Mouse (Mus musculus): ENCODE data around the gene Ptprt. TPM values are rescaled to one million over a fixed set of nuclear protein-coding genes. Genes with fewer than 3 reads are reported as not detected.

Gene Ptprt
- total RNA-seq, 2 experiments from 2014 or later, result 0.51 to 0.64 TPM

DNA sequence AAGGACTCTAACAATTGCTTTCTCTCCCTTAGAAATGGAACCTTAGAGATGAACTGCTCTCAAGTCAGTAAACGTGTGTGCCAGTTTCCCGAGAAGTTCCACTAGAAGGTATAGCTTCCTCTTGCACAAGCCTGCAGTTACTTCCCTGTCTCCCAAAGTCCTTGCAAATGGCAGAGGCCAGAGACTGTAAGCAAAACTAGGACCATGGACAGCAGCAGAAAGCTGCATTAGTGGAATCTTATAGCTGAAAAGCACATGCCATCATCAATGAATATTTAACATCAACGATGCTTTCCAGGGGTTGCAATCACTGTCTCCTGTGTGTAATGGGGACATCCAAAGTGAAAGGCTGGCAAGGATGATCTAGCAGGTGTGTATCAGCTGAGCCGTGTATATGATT, 629.3 kb downstream of the Ptprt start:
- no peak for DNase-seq
- intact Hi-C loops (cut with DNase I), result no loop called here

DNA sequence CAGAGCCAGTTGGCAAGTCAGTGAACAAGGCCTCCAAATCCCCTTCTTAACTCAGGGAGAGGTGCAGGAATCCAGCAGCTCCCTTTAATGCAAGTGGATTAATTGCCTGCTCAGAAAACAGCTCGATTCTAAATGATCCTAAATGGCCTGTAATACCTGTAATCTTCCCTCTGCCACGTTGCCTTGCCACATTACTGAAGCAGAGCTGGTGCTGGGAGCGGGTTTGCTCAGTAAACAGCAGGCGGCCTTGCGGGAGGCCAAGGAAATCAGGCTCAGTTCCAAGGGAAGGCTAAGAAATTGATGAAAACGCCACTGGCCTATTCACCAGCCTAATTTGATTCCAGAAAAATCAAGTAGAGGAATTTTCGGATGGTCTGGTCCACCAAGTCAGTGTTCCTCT, 659.9 kb downstream of the Ptprt start:
- DNase-seq, result no peak
- intact Hi-C loops (cut with DNase I), result no loop called here

DNA sequence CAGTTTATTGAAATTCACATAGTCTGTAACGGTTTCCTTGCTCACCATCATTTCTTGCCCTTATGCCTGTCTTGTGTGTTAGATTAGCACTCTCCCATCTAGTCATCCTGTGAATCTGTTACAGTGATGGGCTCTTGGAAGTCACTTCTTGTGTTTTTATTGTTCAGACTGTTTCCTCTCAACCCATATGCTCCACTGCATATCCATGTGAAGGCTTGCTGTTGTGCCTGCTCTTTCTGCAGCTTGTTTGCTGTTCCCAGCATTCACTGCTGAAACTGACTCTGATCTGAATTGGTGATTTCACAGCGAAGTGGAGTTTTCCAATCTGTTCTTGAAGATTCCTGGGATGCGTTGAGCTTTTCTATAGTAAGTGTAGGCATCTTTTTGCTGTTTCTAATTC, 678.6 kb downstream of the Ptprt start:
- DNase-seq, result no peak
- intact Hi-C loops (cut with DNase I), result no loop called here

DNA sequence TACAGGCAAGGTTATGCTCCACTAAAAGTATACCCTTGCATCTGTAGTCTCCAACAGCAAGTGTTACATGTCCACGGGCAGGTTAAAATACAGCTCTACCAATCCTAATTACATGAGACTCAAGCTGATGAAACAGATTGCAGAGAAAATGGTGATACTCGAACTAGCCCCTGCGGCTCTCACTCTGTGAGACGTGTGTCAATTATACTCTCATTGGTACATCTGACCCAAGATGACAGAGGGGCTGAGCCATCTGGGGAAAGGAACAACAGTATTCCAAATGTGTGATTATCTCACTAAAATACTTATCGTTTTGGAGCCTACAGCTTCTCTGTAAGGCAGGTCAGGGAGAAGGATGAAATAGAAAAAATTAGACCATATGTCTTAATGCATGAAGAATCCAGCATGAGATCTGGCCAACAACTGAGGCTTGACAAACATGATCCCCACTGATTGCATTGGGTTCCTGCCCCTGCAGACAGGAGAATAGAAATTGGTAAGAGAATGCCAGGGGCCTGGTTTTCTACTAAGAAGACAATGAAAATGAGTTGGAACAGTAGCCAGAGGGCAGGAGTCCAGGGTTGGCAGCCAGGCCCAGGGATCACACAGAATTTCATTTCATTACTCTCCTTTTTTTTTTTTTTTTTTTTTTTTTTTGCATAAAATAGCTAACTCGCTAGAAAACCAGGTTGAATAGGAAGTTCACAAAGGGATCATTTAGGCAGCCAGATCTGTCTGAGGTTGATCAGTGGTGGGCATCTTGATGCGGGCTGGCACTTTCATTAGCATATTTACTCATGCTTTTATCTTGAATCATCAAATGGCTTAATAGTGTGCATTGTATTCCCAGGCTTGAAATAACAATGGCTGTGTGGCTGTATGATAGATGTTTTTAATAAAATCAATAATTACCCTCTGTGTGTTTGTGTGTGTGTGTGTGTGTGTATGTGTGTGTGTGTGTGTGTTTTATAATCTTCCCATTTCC, 699.5 kb downstream of the Ptprt start:
- intact Hi-C loops (cut with DNase I), result no loop called here
- no peak for DNase-seq

DNA sequence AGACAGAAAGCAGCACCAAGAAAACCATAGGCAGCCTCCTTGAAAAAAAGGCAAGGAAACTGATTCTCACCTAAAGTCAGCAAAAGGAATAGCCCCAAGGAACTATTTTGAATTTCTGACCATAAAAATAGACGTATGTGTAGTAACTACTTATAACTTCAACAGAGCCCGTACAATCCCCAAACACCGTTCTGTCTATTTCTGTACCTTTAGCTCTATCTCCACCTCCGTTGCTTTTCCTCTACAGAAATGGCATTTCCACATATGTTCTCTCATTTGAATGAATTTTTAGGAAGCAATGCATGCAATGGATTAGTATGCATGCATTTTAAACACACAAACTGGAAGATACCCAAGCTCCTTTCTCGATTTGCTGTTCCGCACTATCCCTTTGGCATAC, 715.5 kb downstream of the Ptprt start:
- no peak for DNase-seq
- intact Hi-C loops (cut with DNase I), result no loop called here

DNA sequence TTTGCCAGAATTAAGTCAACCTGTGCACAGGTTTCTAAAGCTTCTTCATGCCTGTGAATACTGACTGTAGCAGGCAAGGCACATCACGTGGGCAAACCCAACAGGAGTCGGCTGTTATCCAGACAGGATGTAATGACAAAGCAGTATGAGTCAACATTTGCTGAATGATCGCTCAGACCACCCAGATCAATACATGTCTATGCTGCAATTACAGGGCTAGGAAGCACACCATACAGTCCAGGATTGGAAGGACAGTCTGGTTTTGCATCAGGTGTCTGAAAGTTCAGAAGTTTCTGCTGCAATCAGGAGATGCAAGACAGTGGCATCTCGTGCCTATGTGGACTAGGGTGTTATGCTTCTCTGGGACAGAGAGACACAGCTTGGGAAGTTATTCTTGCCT, 716.3 kb downstream of the Ptprt start:
- intact Hi-C loops (cut with DNase I), result no loop called here

DNA sequence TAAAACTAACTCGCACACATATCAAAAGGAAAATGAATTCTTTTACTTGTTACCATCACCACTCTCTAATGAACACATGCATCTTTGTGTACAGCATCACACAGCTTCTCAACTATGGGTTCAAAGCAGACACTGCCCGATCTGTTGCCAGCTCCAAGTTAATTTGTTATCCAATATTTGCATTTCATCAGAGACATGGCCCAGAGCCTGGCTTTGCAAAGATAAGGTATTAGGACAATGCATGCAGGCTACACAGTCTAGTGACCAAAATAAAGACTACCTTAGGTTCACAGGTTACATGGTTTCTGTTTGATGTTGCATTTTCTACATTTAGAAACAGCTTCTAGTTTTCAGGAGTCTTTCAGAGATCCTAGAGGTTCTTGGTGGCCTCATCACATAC, 719.0 kb downstream of the Ptprt start:
- intact Hi-C loops (cut with DNase I), result no loop called here
- DNase-seq, result no peak

More for the DNA sequence above, 716.3 kb downstream of the Ptprt start:
- DNase-seq, result no peak

DNA sequence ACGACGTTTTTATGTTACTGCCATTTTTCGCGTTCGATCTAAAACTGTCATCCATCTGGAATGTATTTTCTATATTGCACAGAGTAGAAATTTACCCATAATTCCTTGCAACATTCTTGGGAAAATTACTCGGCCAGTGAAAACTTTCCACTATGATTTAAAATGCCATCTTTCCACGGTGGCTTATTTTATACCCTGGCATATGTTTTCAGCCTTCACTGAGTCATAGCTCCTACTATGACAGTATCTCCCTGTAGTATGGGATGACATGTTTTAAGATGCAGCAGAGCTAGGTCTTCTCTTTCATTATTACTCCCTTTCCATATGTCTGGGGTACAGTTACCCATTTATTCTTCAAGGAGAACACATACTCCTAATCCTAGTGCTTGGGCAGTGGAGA, 753.7 kb downstream of the Ptprt start:
- no peak for DNase-seq
- intact Hi-C loops (cut with DNase I), result no loop called here

DNA sequence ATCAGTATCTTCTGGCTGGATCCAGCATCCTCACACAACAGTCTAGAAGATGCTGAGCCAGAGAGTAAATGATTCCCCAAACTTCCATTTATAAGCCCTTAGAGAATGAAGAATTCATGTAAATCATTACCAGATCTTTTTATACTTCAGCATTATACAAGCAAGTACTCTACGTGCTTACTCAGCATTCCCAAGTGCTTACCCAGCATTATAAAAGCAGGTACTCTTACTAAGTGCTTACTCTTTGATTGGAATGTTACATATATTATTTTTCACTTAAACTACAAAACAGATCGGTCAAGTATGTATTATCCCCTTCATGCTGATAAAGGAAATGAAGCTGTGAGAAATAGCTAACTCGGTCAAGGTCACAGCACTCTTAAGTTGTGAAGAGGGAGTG, 758.8 kb downstream of the Ptprt start:
- intact Hi-C loops (cut with DNase I), result no loop called here
- no peak for DNase-seq

DNA sequence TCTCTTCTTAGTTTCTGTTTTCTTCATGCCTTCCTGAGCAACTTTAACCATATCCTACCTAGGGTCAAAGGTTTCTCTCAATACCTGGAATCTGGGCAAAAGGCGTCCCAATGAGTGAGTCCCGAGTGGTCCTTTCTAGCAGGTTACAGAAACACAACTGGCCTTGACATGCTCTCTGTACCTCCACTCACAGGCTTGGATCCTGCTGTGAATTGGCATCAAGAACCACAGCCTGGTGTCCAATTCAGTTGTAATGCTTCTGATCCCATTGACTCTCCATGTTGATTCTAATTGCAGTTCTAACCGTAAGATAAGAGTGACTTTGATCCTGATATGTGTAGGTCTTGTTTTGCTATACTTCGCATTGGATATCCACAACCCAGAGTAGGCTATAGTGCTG, 776.5 kb downstream of the Ptprt start:
- no peak for DNase-seq
- intact Hi-C loops (cut with DNase I), result no loop called here

DNA sequence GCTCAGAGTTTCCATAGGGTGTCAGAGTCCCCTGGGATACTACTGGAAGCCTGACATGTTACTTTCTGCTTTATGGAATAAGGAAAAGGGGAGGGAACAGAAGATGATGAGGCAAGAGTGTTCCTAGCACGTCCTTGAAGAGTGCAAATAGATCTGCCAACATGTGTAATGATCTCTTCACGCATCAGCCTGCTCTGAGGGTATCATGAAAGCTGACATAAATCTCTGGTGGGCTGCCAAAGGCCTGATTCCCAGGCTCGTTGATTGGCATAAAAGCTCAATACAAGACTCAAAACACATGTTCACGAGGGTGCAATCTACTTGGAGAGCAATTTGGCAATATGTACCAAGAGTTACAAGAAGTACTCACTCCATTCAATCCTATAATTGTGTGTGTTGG, 778.4 kb downstream of the Ptprt start:
- no peak for DNase-seq
- intact Hi-C loops (cut with DNase I), result no loop called here

DNA sequence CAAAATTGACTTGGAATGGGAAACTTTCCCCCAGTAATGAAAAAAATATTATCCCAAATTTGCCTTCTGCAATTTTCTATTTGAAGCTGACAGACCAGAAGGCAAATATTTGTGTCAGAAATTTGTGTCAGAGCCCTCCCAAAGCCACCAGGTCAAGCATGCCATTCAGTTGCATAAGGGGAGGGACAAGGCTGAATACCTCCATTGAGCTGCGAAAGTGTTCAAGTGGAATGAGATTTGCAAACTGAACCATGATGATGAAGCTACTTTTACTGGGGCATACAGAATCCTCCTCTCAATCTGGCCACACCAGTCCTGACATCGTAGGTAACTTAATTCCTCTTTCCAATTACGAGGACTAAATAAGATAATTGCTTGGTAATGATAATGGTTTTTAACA, 780.0 kb downstream of the Ptprt start:
- intact Hi-C loops (cut with DNase I), result no loop called here
- no peak for DNase-seq

DNA sequence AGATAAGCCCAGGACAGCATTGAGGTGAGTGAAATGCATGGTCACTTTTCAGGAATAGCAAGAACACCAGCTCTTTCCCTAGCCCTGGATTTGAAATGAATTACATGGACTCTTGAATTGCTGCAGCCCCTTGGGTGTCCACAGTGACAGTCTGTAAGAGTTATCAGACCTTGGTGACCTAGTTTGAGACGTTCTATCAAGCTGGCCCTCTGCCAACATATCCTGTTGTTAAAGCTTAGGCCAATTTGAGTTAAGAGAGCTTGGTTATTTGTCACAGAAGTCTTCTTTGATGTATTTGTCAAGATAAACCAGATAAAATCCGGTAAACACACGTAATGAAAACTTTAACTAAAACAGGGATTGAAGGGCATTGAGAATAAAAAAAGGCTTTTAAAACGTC, 795.7 kb downstream of the Ptprt start:
- intact Hi-C loops (cut with DNase I), result no loop called here
- no peak for DNase-seq

DNA sequence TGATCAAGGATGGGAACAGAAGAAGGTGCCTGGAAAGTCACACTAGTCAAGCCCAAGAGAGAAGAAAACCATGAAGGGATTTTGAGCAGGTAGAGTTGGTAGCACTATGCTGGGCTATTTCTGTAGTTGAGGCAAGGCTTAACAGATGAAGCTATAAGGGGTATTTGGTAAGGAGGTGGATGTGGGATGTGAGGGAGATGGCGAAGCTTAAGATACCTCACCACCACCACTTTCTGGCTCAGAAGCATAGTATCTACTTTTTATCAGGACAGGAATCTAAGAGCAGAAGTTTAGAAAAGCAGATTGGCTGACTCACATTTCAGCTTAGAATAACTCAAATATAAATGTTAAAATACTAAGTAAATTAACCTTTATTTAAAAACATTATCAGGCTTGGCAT, 802.1 kb downstream of the Ptprt start:
- intact Hi-C loops (cut with DNase I), result no loop called here
- DNase-seq, result no peak

DNA sequence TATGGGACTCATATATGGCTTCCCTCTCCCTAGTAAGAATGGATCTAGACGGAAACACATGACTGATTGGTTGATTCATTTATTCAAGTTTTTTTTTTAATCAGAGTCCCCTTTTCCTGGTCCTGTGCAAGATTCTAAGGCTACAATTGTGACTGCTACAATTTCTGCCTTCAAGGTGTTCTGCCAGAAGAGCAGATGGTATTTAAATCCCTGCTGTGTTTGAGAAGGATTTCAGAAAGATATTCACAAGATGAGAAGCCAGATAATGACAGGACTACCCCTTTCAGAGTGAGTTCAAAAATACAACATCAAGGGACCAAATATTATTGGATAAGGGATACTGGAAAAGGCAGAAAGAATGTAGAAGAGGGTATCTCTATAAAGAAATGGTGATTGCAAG, 802.6 kb downstream of the Ptprt start:
- no peak for DNase-seq
- intact Hi-C loops (cut with DNase I), result no loop called here

DNA sequence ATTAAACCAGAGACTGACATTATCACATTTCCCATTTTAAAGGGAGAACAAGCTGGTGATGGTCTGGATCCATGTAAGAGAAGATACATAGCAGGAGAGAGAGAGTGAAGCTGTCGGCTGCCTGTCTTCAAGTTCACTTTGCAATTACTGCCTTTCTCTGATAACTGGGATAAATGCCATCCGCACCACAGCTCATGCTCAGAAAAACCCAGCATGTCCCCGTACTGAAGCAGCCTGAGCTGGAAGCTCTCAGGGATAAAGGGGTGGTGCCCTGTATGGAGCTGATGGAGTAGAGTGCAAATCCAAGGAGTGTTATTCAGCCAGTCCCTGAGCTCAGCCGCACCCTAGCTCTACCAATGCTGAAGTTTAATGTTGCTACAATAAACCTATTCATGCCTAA, 825.9 kb downstream of the Ptprt start:
- intact Hi-C loops (cut with DNase I), result no loop called here
- no peak for DNase-seq

DNA sequence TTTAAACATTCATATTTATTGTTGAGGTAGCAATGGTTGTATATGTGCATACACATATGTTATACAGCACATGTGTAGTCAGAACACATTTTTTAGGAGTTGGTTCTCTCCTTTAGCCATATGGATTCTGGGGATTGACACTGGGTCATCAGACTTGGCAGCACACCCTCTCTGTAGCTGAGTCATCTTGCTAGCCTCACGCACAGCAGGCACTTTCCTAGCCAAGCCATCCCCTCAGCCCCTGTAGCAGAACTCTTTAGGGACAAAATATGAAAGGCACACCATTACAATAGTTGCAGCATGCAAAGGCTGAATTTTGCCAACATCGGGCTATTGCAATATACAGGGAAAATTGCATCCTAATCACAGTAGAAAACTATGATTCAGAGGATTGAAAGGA, 827.1 kb downstream of the Ptprt start:
- intact Hi-C loops (cut with DNase I), result no loop called here
- DNase-seq, result no peak

DNA sequence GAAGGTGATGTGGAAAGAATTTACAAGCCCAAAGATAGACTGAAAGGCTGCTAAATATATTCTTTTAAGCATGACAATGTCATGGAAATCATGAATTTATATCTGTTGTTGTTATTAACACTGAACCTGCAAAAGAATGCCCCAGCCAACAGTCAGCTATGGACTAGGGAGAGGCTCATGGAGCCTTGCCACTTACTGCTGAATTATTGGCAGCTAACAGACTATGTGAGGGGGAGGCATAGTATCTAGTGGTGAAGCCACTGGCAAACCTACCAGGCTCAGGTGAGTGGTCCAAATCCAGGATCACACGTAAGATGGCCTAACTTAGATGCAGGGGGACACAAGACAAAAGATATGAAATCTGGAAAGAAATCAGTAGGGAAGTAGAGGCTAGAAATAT, 847.6 kb downstream of the Ptprt start:
- intact Hi-C loops (cut with DNase I), result no loop called here
- DNase-seq, result no peak

DNA sequence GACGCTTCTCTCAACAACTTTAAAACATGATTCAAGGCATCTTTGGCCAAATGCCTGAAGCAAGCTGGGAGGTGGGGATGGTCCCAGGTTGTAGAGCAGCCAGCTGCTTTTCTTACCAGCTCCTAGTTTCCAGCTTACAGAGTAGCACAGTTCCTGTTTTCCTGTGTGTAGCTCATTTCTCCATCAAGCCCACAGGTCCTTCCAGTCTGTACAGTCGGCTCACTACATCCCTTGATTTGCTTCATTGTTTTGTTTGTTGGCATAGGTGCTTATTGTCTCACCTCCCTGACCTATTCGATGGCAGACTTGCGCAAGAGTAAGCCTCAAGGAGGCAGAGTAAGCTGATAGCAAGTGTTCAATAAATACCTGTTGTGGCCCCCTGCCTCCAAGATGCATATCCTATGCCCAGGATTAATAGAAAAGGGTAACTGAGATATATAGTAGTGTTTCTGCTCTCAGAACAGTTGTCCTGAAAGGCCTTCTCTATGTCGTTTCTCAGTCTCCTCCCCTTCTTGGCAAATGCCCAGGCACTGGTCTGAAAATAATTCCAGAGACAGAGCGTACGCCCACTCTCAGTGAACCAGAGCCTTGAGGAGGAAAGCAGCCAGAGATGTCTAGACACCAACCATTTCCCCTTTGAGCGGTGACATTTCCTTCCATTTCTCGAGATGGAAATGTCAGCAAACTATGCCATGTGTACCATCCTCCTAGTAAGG, 852.7 kb downstream of the Ptprt start:
- intact Hi-C loops (cut with DNase I), result no loop called here

DNA sequence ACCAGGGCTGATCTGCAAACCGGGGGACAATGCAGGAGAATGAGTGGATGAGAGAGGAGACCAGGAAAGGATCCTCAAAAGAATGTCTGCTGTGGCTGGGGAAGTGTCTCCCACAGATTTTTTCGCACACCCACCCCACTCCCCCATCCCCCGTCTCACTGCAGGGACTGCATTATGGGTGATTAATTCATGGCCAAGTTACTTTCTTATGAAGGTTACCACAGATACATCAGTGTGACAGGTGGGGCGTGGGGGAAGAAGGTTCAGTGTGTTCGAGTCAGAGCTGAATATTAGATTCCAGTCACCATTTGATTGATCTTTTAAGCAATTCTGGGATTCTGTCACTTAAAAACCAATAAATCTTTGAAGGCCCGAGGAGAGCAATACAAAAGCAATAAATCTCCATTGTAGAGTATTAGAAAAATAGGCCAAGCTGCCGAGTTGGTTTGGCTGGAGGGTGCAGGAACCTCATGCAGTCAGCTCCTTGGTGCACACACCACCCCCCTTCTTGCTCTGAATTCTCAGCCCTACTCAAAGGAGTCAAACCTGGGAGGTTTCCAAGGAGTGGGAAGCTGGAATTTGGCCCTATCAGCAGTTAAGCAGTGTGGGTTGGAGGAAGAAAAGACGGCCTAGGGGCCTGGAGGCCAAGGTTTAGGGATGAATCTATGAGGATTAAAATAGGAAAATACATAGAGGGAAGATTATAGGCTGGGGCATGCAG, 854.5 kb downstream of the Ptprt start:
- intact Hi-C loops (cut with DNase I), result no loop called here
- no peak for DNase-seq

More for the DNA sequence above, 852.7 kb downstream of the Ptprt start:
- DNase-seq, result peak in 1 of 2 experiments; percentile 7

DNA sequence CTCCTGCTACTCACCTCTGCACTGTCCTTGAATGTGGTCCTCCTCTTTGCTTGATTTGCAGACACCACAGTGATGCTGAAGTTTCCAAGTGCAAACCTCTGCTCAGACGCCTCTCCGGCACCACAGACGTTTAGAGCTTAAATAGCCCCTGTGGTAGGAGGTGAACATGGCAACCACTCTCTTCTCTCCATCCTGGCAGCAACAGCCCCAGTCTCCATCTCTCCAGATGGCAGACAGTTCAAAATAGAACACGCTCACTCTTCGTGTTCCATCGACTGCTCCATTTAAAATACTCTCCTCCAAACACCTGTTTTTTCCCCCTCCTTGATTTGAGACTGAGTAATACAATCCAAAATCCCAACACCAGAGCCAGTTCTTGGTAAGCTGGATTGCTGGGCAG, 861.0 kb downstream of the Ptprt start:
- intact Hi-C loops (cut with DNase I), result no loop called here
- no peak for DNase-seq

Data from gastrocnemius, postnatal 36 days (tissue).